Mouse (Mus musculus) midbrain, embryonic 13.5 days (tissue): Measurements from ENCODE around the gene Slc19a1. TPM values are rescaled to one million over a fixed set of nuclear protein-coding genes. Genes with fewer than 3 reads are reported as not detected.

Experiments
- ATAC-seq: fragments of 200-750 bp; cut with Nextera tagmentation; 2 replicates; pipeline ENCODE4 v1.8.0; 2017; ENCODE audit warnings: mild to moderate bottlenecking, moderate TSS enrichment, moderate library complexity
- H3K27ac ChIP-seq: fragments of 300-500 bp; sonication (generic); 2 replicates; pipeline ENCODE4 v1.5.1; 2015; ENCODE audit warnings: inconsistent platforms, mild to moderate bottlenecking, moderate library complexity
- H3K27me3 ChIP-seq: fragments of 300-500 bp; sonication (generic); 2 replicates; pipeline ENCODE4 v1.6.1; 2015; ENCODE audit warnings: mild to moderate bottlenecking, inconsistent platforms
- H3K36me3 ChIP-seq: fragments of 300-500 bp; sonication (generic); 2 replicates; pipeline ENCODE4 v1.6.1; 2015; ENCODE audit warnings: mild to moderate bottlenecking, inconsistent platforms
- H3K4me1 ChIP-seq: fragments of 300-500 bp; sonication (generic); replicated peaks from 2 replicates; pipeline ENCODE4 v1.6.1; 2015; ENCODE audit warnings: inconsistent platforms
- H3K4me2 ChIP-seq: fragments of 300-500 bp; sonication (generic); replicated peaks from 2 replicates; pipeline ENCODE4 v1.6.1; 2015; ENCODE audit warnings: moderate library complexity, mild to moderate bottlenecking, inconsistent platforms
- H3K4me3 ChIP-seq: fragments of 300-500 bp; sonication (generic); replicated peaks from 2 replicates; pipeline ENCODE4 v1.5.1; 2015; ENCODE audit warnings: mild to moderate bottlenecking, inconsistent platforms
- H3K9ac ChIP-seq: fragments of 300-500 bp; sonication (generic); replicated peaks from 2 replicates; pipeline ENCODE4 v1.6.1; 2015; ENCODE audit warnings: mild to moderate bottlenecking, inconsistent platforms
- H3K9me3 ChIP-seq: fragments of 300-500 bp; sonication (generic); 2 replicates; pipeline ENCODE4 v1.6.1; 2016; ENCODE audit warnings: mild to moderate bottlenecking, inconsistent platforms
- WGBS: fragments of 180-500 bp; shearing (Covaris S2); methylation state at CpG from one replicate; pipeline ENCODE4 v1.1.7; 2015; 5-methylcytosine and 5-hydroxymethylcytosine counted together
- polyA plus RNA-seq: library from polyadenylated mRNA; unstranded; fragments of >200 nt; fragmentation: Nextera tagmentation; extraction: Ambion mirVana; gene quantifications from 2 replicates; pipeline ENCODE4 v1.2.1, GENCODE M21; 2015

Gene Slc19a1
- polyA plus RNA-seq = 33.0 and 35.8 TPM in 2 replicates

DNA sequence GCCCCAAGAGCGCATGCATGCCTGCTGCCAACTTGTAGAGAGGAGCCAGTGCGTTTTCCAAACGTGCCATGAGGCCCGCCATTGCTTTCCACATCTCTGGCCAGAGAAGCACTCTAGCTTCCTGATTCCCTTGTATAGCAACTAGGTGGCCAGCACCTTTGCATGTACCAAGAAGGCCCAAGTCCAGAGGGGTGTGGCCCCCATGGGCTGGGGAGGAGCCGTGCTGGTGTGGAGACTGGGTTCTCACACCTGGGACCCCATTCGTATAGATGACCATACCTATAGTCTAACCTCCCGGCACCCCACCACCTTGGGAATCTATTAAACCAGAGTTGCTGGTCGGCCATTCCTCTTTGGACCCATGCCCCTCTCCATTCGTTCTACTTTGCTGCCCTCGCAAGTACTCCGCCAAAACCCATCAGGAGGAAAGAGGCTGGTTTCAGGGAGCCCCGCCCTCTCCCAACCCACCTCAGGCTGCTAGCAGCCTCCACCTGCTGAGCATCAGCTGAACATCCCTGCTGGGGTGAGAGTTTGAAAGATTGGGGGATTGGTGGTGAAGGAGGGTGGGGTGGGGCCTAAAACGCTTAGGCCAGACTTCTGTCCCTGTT is at the start of gene Slc19a1:
Gene Slc19a1 (plus strand): TSS at position 474 of the 608 bp plus-strand sequence.
- no peak for ATAC-seq
- H3K27ac ChIP-seq = peak within 1 kb of the TSS; percentile 74
- H3K9ac ChIP-seq = peak within 1 kb of the TSS; percentile 74
- peaks cover 25% of the 10 kb centered on the region for H3K4me1 ChIP-seq
- 38% methylated on average over 13 of the region's 13 CpGs for WGBS
- H3K27me3 ChIP-seq = 0 out of 2 replicates have a peak, but pooled peaks cover 5% of the 10 kb centered on the region
- peak within 1 kb of the TSS; percentile 67 for H3K4me3 ChIP-seq
- no peaks in the 10 kb centered on the region for H3K36me3 ChIP-seq
- peak within 1 kb of the TSS; percentile 83 for H3K4me2 ChIP-seq
- H3K9me3 ChIP-seq = no peaks in the 10 kb centered on the region

DNA sequence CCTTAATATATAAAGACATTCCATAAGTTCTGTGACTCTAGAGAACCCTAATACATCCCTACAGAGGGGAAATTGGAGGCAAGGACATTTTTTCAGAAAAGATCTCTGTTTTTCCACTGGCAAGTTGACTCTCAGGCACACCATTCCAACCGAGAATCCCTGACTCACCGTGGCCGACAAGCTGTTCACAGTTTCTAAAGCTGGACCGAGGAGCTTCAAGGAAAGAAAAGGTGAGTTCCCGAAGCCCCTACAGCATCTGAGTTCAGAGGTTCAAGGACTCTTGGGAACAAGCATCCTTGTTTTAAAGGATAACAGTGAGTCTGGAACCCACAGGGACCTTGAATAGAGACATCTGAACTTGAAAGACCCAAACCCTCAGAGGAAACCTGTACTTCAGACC is 43.5 kb upstream of the Slc19a1 start:
- Histone ChIP-seq H3K4me2 (no peak overlapping the region), H3K27me3 (no peaks in the 10 kb centered on the region), H3K36me3 (no peaks in the 10 kb centered on the region), H3K9me3 (no peaks in the 10 kb centered on the region), H3K4me3 (no peak overlapping the region), H3K4me1 (no peaks in the 10 kb centered on the region), H3K27ac (no peak overlapping the region), H3K9ac (no peak overlapping the region)
- 93% methylated on average over 5 of the region's 5 CpGs for WGBS
- ATAC-seq = no peak

DNA sequence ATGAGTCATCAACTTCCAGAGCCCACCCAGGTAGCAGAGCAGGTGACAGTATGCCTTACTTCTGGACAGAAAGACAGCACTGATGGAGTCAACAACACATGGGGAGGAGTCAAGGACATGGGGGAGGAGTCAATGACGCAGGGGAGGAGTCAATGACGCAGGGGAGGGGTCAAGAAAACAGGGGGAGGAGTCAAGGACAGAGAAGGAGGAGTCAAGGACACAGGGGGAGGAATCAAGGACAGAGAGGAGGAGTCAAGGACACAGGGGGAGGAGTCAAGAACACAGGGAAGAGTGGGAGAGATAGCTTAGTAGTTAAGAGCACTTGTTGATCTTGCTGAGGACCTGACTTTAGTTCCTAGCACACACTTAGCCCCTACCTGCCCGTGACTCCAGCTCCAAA is 39.6 kb upstream of the Slc19a1 start:
- no peaks in the 10 kb centered on the region for H3K27me3 ChIP-seq
- no peak overlapping the region for H3K4me3 ChIP-seq
- no peak for ATAC-seq
- WGBS = 52% methylated on average over 3 of the region's 3 CpGs
- H3K27ac ChIP-seq = no peak overlapping the region
- no peaks in the 10 kb centered on the region for H3K36me3 ChIP-seq
- H3K4me1 ChIP-seq = no peaks in the 10 kb centered on the region
- no peak overlapping the region for H3K9ac ChIP-seq
- H3K9me3 ChIP-seq = peaks cover 4% of the 10 kb centered on the region; the same call in 1 of the 2 replicates
- H3K4me2 ChIP-seq = no peak overlapping the region

DNA sequence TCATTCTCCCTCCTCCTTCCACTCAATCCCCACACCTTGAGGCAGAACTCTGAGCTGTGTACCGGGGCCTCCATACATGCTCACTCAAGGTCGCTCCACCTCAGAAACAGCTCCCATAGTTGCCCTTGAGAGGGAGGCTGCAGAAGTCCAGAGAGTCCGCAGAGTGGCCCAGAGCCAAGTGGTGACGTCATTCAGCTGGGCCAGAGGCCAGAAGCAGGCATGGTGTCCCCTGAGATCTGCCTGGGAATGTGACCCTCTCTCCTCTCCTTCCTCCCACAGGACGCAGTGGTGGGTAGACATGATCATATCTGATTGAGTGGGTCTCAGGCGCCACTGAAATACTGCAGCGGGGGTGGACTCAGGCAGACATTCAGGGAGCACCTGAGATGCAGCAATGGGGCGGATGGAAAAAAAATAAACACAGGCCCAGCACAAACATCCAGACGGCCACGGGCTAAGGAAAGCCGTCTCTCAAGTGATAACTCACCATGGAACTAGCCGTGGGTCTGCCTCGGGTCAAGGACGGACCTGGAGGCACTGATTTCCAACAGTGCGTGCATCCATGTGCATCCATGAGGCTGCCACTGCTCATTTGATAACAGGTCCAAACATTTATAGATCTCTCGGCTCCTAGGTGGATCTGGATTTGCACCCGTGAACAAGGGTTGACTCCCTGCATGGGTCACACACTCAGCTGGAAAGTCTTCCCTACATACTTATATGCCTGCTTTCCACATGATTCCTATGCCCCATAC is 34.1 kb upstream of the Slc19a1 start:
- 87% methylated on average over 17 of the region's 17 CpGs for WGBS
- peaks cover 4% of the 10 kb centered on the region; the same call in 1 of the 2 replicates for H3K9me3 ChIP-seq
- no peak for ATAC-seq
- H3K4me1 ChIP-seq = no peaks in the 10 kb centered on the region
- no peak overlapping the region for H3K9ac ChIP-seq
- no peaks in the 10 kb centered on the region for H3K36me3 ChIP-seq
- no peak overlapping the region for H3K4me2 ChIP-seq
- H3K27me3 ChIP-seq = no peaks in the 10 kb centered on the region
- no peak overlapping the region for H3K27ac ChIP-seq
- H3K4me3 ChIP-seq = no peak overlapping the region

DNA sequence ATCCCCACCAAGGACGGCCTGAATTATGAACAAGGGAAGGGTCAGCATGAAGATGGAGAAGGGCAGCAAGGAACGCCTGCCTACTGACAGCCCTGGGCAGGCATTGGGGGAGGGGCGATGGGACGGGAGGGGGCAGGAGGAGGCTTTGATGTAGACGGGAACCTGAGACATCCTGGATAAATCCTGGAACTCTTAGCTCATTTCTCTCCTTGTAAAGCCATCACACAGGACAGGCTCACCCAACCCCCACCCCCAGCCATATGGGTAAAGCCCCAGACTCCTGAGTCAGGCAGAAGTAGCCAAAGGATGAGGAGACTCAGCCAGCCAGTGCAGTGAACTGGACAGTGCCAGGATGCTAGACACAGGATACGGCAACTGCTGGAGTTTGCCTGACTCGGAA is 27.1 kb upstream of the Slc19a1 start:
- ATAC-seq = no peak; the same call in 1 of the 2 replicates
- H3K4me1 ChIP-seq = peaks cover 22% of the 10 kb centered on the region

DNA sequence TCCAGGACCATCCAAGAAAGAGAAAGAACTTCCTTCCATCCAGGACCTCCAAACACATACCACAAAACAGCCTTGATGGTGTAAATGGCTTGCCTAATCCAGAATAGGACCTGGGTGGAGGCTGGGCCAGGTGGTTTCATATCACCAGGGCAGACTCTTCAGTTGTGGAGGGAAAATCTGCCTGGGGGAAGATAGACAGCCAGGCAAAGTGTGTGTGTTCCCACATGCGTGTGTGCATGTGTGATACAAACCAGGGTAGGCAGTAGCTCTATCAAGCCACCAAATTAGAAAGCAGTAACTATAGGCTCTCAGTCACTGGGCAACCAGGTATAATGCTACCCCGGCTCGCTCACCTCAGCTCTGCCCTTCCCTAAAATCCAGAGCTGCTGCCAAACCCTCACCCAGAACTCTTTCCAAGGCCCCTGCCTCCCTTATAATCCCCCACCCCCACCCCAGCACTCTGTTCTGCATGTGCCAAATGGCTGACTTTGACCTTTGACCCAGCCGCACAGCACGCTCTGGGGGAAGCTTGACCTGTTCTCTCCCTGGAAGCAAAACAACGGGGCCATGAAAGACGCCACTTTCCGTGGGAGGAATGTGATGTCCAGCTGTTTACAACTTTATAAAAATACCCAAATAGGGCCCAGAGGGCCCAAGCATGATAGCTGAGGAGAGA is 24.5 kb upstream of the Slc19a1 start:
- no peak overlapping the region for H3K4me3 ChIP-seq
- H3K36me3 ChIP-seq = no peaks in the 10 kb centered on the region
- ATAC-seq = peak; percentile 38; the same call in 1 of the 2 replicates
- peak overlapping the region; percentile 83 for H3K27ac ChIP-seq
- H3K9ac ChIP-seq = no peak overlapping the region
- WGBS = 26% methylated on average over 8 of the region's 8 CpGs
- H3K4me2 ChIP-seq = 0 out of 2 replicates have a peak overlapping the region, but pooled peaks have one; percentile 11
- no peaks in the 10 kb centered on the region for H3K9me3 ChIP-seq
- no peaks in the 10 kb centered on the region for H3K27me3 ChIP-seq
- H3K4me1 ChIP-seq = peaks cover 22% of the 10 kb centered on the region

More for the DNA sequence above, 27.1 kb upstream of the Slc19a1 start:
- H3K9ac ChIP-seq = no peak overlapping the region
- no peaks in the 10 kb centered on the region; the same call in 1 of the 2 replicates for H3K9me3 ChIP-seq
- H3K4me2 ChIP-seq = no peak overlapping the region
- WGBS = 30% methylated on average over 7 of the region's 7 CpGs
- no peak overlapping the region for H3K4me3 ChIP-seq
- H3K27me3 ChIP-seq = no peaks in the 10 kb centered on the region
- no peak overlapping the region for H3K27ac ChIP-seq
- no peaks in the 10 kb centered on the region for H3K36me3 ChIP-seq

DNA sequence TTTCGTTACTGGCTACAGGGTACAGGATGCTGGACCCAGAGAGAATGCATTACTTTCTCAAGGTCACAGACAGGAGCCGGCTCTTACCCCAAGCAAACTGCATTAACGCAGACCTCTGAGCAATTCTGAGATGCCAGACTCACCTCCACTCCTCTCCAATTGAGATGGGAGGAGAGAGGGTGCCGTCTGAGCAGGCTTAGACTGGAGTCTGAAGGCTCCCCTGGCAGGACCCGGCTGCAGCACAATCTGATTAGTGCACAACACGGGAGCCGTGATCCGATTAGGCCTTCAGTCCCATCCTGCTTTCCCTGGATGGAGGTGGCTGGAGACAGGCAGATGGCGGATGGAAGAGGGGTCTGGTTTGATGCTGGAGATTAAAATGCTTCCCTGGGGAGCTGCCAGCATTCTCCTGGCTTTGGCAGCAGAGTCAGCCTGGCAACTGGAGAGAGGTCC is 23.9 kb upstream of the Slc19a1 start:
- Histone ChIP-seq H3K27ac (peak overlapping the region; percentile 83), H3K4me3 (no peak overlapping the region), H3K4me1 (peaks cover 22% of the 10 kb centered on the region), H3K27me3 (no peaks in the 10 kb centered on the region), H3K9ac (0 out of 2 replicates have a peak overlapping the region, but pooled peaks have one; percentile 10), H3K36me3 (no peaks in the 10 kb centered on the region), H3K4me2 (0 out of 2 replicates have a peak overlapping the region, but pooled peaks have one; percentile 11), H3K9me3 (no peaks in the 10 kb centered on the region)
- WGBS = 9% methylated on average over 9 of the region's 9 CpGs
- ATAC-seq = peak; percentile 87

DNA sequence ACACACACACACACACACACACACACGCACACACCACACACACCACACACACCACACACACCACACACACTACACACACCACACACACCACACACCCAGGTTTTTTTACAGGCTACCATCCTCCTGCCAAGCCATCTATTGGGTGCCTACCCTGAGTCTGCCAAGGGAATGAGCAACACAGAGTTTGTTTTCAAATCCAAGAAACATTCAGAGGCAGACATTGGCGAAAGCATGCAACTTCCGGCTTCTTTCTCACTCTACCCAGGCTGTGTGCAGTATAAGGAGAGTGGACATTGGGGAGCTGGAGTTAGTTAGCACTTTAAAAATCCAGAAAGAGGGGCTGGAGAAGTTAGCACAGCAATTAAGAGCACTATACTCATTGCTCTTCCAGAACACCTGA is 23.3 kb upstream of the Slc19a1 start:
- no peak overlapping the region for H3K4me3 ChIP-seq
- no peak for ATAC-seq
- H3K27me3 ChIP-seq = no peaks in the 10 kb centered on the region
- H3K9ac ChIP-seq = no peak overlapping the region
- H3K4me2 ChIP-seq = no peak overlapping the region
- H3K27ac ChIP-seq = peak overlapping the region; percentile 83
- 71% methylated on average over 2 of the region's 3 CpGs for WGBS
- no peaks in the 10 kb centered on the region for H3K9me3 ChIP-seq
- H3K36me3 ChIP-seq = no peaks in the 10 kb centered on the region
- peaks cover 22% of the 10 kb centered on the region for H3K4me1 ChIP-seq

DNA sequence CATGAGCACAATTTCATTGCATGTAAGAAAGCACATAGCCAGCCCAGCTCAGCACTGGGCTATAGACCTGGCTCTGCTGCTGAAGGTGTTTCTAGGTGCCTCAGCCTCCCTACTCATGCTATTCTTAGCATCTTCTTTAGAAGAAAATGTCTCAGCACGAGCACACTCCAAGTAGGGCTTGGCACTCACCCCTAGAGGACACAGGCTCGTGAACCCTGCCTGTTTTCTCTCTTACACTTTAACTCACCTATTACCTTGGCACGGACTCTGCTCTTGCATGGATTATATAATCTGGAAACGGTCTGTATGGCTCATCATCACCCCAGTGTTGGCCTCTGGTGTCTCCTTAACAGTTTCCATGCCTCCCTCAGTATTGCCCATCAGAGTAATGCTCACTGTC is 20.4 kb upstream of the Slc19a1 start:
- Histone ChIP-seq H3K9me3 (no peaks in the 10 kb centered on the region), H3K36me3 (no peaks in the 10 kb centered on the region)

DNA sequence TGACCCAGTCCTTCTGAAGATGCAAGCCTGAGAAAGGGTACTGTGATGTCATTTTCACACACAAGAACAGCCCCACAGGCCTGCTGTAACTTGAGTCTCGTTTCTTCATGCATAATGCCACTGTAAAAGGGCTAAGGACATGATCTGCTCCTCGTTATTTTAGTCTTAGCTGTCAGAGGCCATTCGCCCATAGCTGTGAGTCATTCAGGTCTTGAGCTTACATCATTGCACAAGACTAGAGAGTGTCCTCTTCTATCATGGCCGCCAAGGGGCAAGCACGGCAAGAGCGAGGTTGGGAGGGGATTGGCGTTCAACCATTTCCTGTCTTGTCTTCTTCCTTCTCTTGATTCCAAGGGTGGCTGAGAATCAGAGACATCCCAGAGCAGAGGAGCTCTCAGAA is 16.0 kb upstream of the Slc19a1 start:
- 85% methylated on average over 7 of the region's 7 CpGs for WGBS
- Histone ChIP-seq H3K36me3 (no peaks in the 10 kb centered on the region), H3K9ac (no peak overlapping the region), H3K4me3 (no peak overlapping the region), H3K4me2 (no peak overlapping the region), H3K27ac (no peak overlapping the region), H3K9me3 (no peaks in the 10 kb centered on the region), H3K27me3 (no peaks in the 10 kb centered on the region), H3K4me1 (no peaks in the 10 kb centered on the region)
- no peak for ATAC-seq

More for the DNA sequence above, 20.4 kb upstream of the Slc19a1 start:
- Histone ChIP-seq H3K4me1 (peaks cover 16% of the 10 kb centered on the region), H3K4me3 (no peak overlapping the region), H3K27ac (no peak overlapping the region), H3K4me2 (no peak overlapping the region), H3K27me3 (no peaks in the 10 kb centered on the region), H3K9ac (no peak overlapping the region)
- WGBS = 83% methylated on average over 4 of the region's 4 CpGs
- ATAC-seq = no peak

DNA sequence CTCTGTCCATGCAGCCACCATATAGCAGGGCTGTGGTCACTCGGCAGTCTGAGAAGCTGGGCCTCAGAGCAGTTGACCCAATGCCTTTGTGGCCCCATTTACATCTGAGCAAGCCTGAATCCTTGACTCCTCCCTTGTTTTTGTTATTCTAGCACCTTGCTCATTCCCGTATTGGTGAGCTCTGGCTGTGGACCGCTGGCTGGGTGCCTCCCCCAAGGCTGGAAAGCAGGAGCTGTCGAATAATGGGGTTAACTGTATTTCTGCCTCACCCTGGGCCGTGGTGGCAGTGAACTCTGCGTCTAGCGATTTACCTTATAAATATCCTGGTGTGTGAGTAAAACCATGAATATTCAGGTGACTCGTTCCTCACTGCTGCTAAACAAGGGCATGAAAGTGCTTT is 15.5 kb upstream of the Slc19a1 start:
- WGBS = 34% methylated on average over 8 of the region's 8 CpGs
- H3K4me1 ChIP-seq = no peaks in the 10 kb centered on the region
- no peak for ATAC-seq
- H3K9ac ChIP-seq = no peak overlapping the region
- no peak overlapping the region for H3K4me3 ChIP-seq
- H3K36me3 ChIP-seq = no peaks in the 10 kb centered on the region
- no peak overlapping the region for H3K27ac ChIP-seq
- no peaks in the 10 kb centered on the region for H3K9me3 ChIP-seq
- no peaks in the 10 kb centered on the region for H3K27me3 ChIP-seq
- H3K4me2 ChIP-seq = no peak overlapping the region

DNA sequence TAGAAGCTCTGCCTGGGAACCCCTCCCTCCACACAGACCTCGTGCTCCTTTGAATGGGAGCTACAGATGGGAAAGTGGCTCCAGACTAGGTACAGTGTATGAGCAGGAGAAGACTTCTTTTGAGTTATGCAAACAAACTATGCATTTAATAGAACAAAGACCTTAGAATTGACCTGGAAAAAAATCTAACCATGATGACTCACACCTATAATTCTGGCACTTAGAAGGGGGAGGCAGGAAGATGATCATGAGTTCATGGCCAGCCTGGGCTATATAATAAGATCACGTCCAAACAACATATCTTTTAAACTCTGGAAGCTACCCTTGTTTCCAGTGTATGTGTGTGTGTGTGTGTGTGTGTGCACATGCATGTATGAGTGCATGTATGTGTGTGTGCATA is 15.0 kb upstream of the Slc19a1 start:
- no peak overlapping the region for H3K4me2 ChIP-seq
- H3K4me3 ChIP-seq = no peak overlapping the region
- WGBS = 78% methylated on average over 2 of the region's 2 CpGs
- H3K9ac ChIP-seq = no peak overlapping the region
- ATAC-seq = no peak
- H3K27ac ChIP-seq = no peak overlapping the region
- H3K9me3 ChIP-seq = no peaks in the 10 kb centered on the region
- no peaks in the 10 kb centered on the region for H3K36me3 ChIP-seq
- H3K4me1 ChIP-seq = no peaks in the 10 kb centered on the region
- no peaks in the 10 kb centered on the region for H3K27me3 ChIP-seq
